Mouse (Mus musculus) ES-Bruce4 (cell line): ENCODE measurements around the gene Chac1. TPM values are rescaled to one million over a fixed set of nuclear protein-coding genes. Genes with fewer than 3 reads are reported as not detected.

Experiments
- H3K27ac ChIP-seq: 2 replicates; pipeline ENCODE4 v1.5.1; 2012; ENCODE audit warnings: low read length, inconsistent platforms; ENCODE audit not compliant: insufficient read depth
- H3K27me3 ChIP-seq: 2 replicates; pipeline ENCODE4 v1.6.1; 2012; ENCODE audit warnings: mild to moderate bottlenecking, low read length, inconsistent platforms; ENCODE audit not compliant: control insufficient read depth, poor library complexity, insufficient read depth, severe bottlenecking
- H3K36me3 ChIP-seq: 2 replicates; pipeline ENCODE4 v1.6.1; 2012; ENCODE audit warnings: inconsistent platforms, mild to moderate bottlenecking, low read length, moderate library complexity; ENCODE audit not compliant: control insufficient read depth, poor library complexity, insufficient read depth, severe bottlenecking
- H3K4me1 ChIP-seq: one replicate; pipeline ENCODE4 v1.8.1; 2011; ENCODE audit warnings: low read length; ENCODE audit not compliant: control insufficient read depth, insufficient read depth
- H3K4me3 ChIP-seq: 2 replicates; pipeline ENCODE4 v1.5.1; 2011; ENCODE audit warnings: low read depth, mild to moderate bottlenecking, low read length
- H3K9ac ChIP-seq: 2 replicates; pipeline ENCODE4 v1.6.1; 2012; ENCODE audit warnings: low read depth, mild to moderate bottlenecking, inconsistent platforms; ENCODE audit not compliant: poor library complexity, severe bottlenecking
- H3K9me3 ChIP-seq: replicated peaks from 2 replicates; pipeline ENCODE4 v1.6.1; 2012; ENCODE audit warnings: mild to moderate bottlenecking, low read length, inconsistent platforms; ENCODE audit not compliant: control insufficient read depth, poor library complexity, insufficient read depth, severe bottlenecking
- CTCF ChIP-seq: IDR thresholded peaks from one replicate; pipeline ENCODE4 v1.8.1; 2011; ENCODE audit warnings: low read depth, low read length
- EP300 ChIP-seq: IDR thresholded peaks from 2 replicates; pipeline ENCODE4 v1.6.1; 2011; ENCODE audit warnings: low read depth, low read length; ENCODE audit not compliant: insufficient read depth
- POLR2A ChIP-seq: IDR thresholded peaks from one replicate; pipeline ENCODE4 v1.8.1; 2011; ENCODE audit warnings: low read length; ENCODE audit not compliant: insufficient read depth
- polyA plus RNA-seq: library from polyadenylated mRNA; stranded (reverse); fragments of >200 nt; gene quantifications from 2 replicates; pipeline ENCODE4 v1.2.4, GENCODE M21; 2011; ENCODE audit warnings: low read depth; ENCODE audit not compliant: missing spikeins, insufficient read depth, insufficient read length

Chac1 gene
- polyA plus RNA-seq, 1 experiment: 3.6 TPM

DNA sequence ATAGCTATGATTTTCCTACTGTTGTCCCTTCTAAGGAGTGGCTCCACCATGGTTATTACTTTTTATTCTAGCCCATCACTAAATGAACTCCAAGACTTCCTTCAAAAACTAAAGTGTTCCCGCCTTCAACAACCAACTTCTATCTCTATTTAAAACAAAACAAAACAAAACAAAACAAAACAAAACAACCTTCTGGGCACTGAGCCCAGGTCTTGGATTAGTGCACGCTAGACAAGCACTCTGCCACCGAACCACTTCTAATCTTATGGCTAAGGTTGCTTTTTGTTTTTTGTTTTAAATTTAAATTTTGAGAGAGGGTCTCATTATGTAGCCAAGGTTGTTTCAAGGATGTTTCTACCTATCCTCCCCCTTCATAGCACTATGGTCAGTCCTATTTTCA is 26.8 kb downstream of the Chac1 start:
- H3K9me3 ChIP-seq: no peaks in the 10 kb centered on the region
- no peaks in the 10 kb centered on the region for H3K27me3 ChIP-seq
- no peaks in the 10 kb centered on the region for H3K4me1 ChIP-seq
- peaks cover 50% of the 10 kb centered on the region for H3K36me3 ChIP-seq
- H3K27ac ChIP-seq: no peak overlapping the region
- H3K4me3 ChIP-seq: no peak overlapping the region
- TF ChIP-seq POLR2A (no peak), EP300 (no peak), CTCF (no peak)
- H3K9ac ChIP-seq: no peak overlapping the region

DNA sequence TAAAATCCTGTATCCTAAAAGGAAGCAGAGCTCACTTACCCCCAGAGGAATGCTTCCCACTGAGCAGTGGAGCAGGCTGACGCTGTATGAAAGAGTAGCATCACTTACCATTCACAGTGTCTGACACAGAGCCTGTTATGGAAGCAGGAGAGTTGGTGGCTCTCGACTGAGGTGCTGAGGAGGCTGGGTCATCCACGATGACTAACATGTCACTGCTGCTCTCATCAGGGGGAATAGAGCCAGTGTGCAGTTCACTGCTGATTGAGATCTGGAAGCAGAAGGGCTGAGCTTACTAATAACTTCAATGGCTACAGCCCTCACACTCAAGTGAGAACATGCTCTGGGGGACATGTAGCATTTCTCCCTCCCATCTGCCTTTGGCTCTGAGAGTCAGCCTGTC is 28.4 kb downstream of the Chac1 start:
- no peaks in the 10 kb centered on the region for H3K9me3 ChIP-seq
- TF ChIP-seq POLR2A (no peak), CTCF (no peak), EP300 (no peak)
- no peaks in the 10 kb centered on the region for H3K27me3 ChIP-seq
- H3K4me3 ChIP-seq: no peak overlapping the region
- H3K36me3 ChIP-seq: peaks cover 57% of the 10 kb centered on the region
- no peak overlapping the region for H3K9ac ChIP-seq
- H3K27ac ChIP-seq: no peak overlapping the region
- H3K4me1 ChIP-seq: no peaks in the 10 kb centered on the region

DNA sequence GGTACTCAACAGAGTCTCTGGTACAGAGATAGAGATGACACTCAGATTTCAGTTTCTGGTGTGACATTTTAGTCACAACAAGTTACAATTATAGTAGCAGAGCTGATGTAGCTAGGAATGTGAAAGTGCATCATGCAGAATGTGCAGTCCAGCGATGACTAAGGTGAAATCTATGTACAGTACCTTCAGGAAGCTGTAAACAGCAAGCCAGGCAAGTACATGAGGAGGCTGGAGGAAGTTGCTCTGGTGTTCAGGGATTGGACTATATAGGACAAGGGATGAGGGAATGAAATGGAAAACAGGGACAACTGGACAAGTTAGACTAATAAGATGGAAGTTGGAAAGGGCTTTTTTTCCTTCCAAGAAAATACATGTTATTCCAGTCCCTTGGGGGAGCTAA is 37.2 kb downstream of the Chac1 start:
- Histone ChIP-seq H3K27ac (no peak overlapping the region), H3K4me3 (no peak overlapping the region), H3K27me3 (no peaks in the 10 kb centered on the region), H3K9ac (no peak overlapping the region), H3K4me1 (no peaks in the 10 kb centered on the region), H3K36me3 (peaks cover 18% of the 10 kb centered on the region), H3K9me3 (no peaks in the 10 kb centered on the region)
- TF ChIP-seq EP300: no peak
- no peak for TF ChIP-seq POLR2A
- no peak for TF ChIP-seq CTCF

DNA sequence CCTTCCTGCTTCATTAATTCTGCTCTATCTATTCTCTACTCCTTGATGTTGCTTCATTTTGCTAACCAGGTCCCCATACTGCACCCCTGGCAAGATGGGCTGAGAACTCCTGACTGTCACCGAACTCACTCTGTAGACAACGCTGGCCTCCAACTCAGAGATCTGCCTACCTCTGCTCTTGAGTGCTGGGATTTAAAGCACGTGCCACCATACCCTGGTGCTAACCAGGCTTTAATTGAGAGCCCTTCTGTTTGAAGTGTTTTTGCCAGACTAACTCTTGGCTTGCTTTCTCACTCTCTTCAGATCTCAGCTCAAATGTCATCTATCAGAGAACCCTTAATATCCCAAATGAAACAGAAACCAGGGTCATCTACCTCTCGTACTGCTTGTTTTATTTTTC is 39.0 kb downstream of the Chac1 start:
- Histone ChIP-seq H3K4me3 (no peak overlapping the region), H3K27ac (no peak overlapping the region), H3K9ac (no peak overlapping the region), H3K27me3 (no peaks in the 10 kb centered on the region), H3K36me3 (peaks cover 13% of the 10 kb centered on the region), H3K4me1 (no peaks in the 10 kb centered on the region), H3K9me3 (no peaks in the 10 kb centered on the region)
- TF ChIP-seq CTCF (no peak), EP300 (no peak), POLR2A (no peak)

DNA sequence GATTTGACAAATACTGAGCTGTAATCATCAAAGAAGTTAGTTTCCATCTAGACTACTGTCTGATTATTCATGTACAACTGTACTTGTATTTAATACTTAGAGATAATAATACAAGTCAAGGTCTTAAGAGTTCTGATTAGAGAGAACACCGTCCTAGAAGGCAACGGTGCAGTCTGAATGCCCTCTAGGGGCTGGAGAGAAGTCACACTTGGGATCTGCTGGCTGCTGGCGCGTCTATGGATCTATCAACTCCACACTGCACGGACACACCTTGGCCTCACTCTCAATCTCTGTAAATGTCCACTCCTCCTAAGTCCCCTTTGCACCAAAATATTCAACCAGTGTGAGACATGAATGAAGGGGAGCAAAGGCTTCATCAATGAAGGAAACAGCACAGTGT is 47.2 kb downstream of the Chac1 start:
- no peaks in the 10 kb centered on the region for H3K27me3 ChIP-seq
- no peak overlapping the region for H3K4me3 ChIP-seq
- no peak overlapping the region for H3K27ac ChIP-seq
- TF ChIP-seq CTCF (no peak), EP300 (no peak), POLR2A (no peak)
- no peaks in the 10 kb centered on the region for H3K4me1 ChIP-seq
- H3K9ac ChIP-seq: no peak overlapping the region
- no peaks in the 10 kb centered on the region for H3K9me3 ChIP-seq
- H3K36me3 ChIP-seq: peaks cover 8% of the 10 kb centered on the region

DNA sequence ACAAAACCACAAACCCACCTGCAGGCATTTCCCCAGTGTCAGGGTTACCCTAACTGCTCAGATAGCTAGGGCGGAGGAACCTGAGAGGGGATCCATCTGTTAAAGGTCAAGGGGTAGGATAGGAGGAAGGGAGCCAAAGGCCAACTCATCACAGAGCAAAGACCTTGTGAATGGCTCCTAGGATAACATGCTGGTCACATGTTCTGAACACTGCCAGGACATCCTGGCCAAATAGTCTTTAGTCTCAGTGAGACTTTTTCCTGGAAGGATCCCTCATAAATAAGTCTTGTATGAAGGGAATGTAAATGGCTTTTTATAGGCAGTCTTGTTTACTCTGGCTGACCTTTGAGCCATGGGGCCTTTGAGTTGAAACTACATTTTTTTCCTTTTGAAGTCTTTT is 47.6 kb downstream of the Chac1 start:
- H3K27me3 ChIP-seq: no peaks in the 10 kb centered on the region
- no peak for TF ChIP-seq EP300
- TF ChIP-seq CTCF: no peak
- TF ChIP-seq POLR2A: no peak
- no peaks in the 10 kb centered on the region for H3K4me1 ChIP-seq
- H3K27ac ChIP-seq: no peak overlapping the region
- peaks cover 8% of the 10 kb centered on the region for H3K36me3 ChIP-seq
- no peaks in the 10 kb centered on the region for H3K9me3 ChIP-seq
- H3K4me3 ChIP-seq: no peak overlapping the region
- no peak overlapping the region for H3K9ac ChIP-seq

DNA sequence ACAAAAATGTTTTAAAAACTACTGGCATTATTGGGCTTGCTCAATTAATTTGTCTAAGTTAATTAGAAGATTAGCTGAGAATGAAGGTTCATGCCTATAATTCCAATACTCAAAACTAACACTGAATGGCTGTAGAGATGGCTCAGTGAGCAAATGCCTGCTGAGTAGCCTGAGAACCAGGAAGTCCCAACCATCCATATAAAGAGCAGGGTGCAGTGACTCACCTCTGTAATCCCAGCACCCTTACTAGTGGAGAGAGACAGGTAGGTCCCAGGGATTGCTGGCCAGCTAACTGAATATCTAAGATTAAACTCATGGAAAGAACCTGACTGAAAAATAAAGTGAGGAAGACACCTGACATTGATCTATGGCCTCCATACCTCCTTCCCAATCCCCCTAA is 48.3 kb downstream of the Chac1 start:
- no peak overlapping the region for H3K27ac ChIP-seq
- no peak for TF ChIP-seq POLR2A
- no peak for TF ChIP-seq CTCF
- no peak for TF ChIP-seq EP300
- no peaks in the 10 kb centered on the region for H3K27me3 ChIP-seq
- no peaks in the 10 kb centered on the region for H3K9me3 ChIP-seq
- H3K9ac ChIP-seq: no peak overlapping the region
- H3K4me1 ChIP-seq: no peaks in the 10 kb centered on the region
- peaks cover 9% of the 10 kb centered on the region for H3K36me3 ChIP-seq
- H3K4me3 ChIP-seq: no peak overlapping the region

Other genes starting within 250 kb of the Chac1 start
- 117 and 128 TPM in 2 replicates for gene Rad51, start 238.4 kb upstream of the Chac1 start, polyA plus RNA-seq
- 22.0 and 25.4 TPM in 2 replicates for gene Rmdn3, start 194.2 kb upstream of the Chac1 start, polyA plus RNA-seq
- 2.2 and 6.0 TPM in 2 replicates for gene Gchfr, start 183.5 kb upstream of the Chac1 start, polyA plus RNA-seq
- 0.21 TPM in 1 of 2 replicates, not detected in the other for gene Gm14137, start 176.7 kb upstream of the Chac1 start, polyA plus RNA-seq
- 11.9 and 13.4 TPM in 2 replicates for gene Zfyve19, start 142.6 kb upstream of the Chac1 start, polyA plus RNA-seq
- 12.0 and 12.5 TPM in 2 replicates for gene Dnajc17, start 142.4 kb upstream of the Chac1 start, polyA plus RNA-seq
- not detected in 2 replicates for gene Ppp1r14d, start 121.3 kb upstream of the Chac1 start, polyA plus RNA-seq
- gene Spint1, start 113.9 kb upstream of the Chac1 start, polyA plus RNA-seq: 57.3 and 71.4 TPM in 2 replicates
- gene Rhov, start 80.0 kb upstream of the Chac1 start, polyA plus RNA-seq: 0.36 and 0.78 TPM in 2 replicates
- 11.7 and 12.8 TPM in 2 replicates for gene Vps18, start 62.5 kb upstream of the Chac1 start, polyA plus RNA-seq
- 0.18 TPM in 1 of 2 replicates, not detected in the other for gene Dll4, start 25.4 kb upstream of the Chac1 start, polyA plus RNA-seq
- 27.8 and 28.0 TPM in 2 replicates for gene Ino80, start 126.5 kb downstream of the Chac1 start, polyA plus RNA-seq
- 1.8 and 2.4 TPM in 2 replicates for gene Exd1, start 196.4 kb downstream of the Chac1 start, polyA plus RNA-seq
- 50.6 and 52.6 TPM in 2 replicates for gene Chp1, start 196.5 kb downstream of the Chac1 start, polyA plus RNA-seq